Mouse (Mus musculus) forebrain, embryonic 12.5 days (tissue): ENCODE results near the gene Adtrp. TPM values are rescaled to one million over a fixed set of nuclear protein-coding genes. Genes with fewer than 3 reads are reported as not detected.
A peak's percentile ranks its signal among the peaks of the same experiment; 100 is the strongest.

Source experiments
- ATAC-seq: fragments of 200-750 bp; cut with Nextera tagmentation; 2 replicates; pipeline ENCODE4 v1.8.0; 2017; ENCODE audit warnings: moderate TSS enrichment; ENCODE audit not compliant: low FRiP score
- H3K27ac ChIP-seq: fragments of 300-500 bp; sonication (generic); 2 replicates; pipeline ENCODE4 v1.5.1; 2016; ENCODE audit warnings: mild to moderate bottlenecking
- H3K27me3 ChIP-seq: fragments of 300-500 bp; sonication (generic); 2 replicates; pipeline ENCODE4 v1.6.1; 2016; ENCODE audit warnings: mild to moderate bottlenecking
- H3K36me3 ChIP-seq: fragments of 300-500 bp; sonication (generic); replicated peaks from 2 replicates; pipeline ENCODE4 v1.6.1; 2016; ENCODE audit warnings: mild to moderate bottlenecking
- H3K4me1 ChIP-seq: fragments of 300-500 bp; sonication (generic); 2 replicates; pipeline ENCODE4 v1.6.1; 2016
- H3K4me2 ChIP-seq: fragments of 300-500 bp; sonication (generic); 2 replicates; pipeline ENCODE4 v1.6.1; 2016; ENCODE audit warnings: mild to moderate bottlenecking, moderate library complexity
- H3K4me3 ChIP-seq: fragments of 300-500 bp; sonication (generic); replicated peaks from 2 replicates; pipeline ENCODE4 v1.5.1; 2016; ENCODE audit warnings: mild to moderate bottlenecking
- H3K9ac ChIP-seq: fragments of 300-500 bp; sonication (generic); 2 replicates; pipeline ENCODE4 v1.6.1; 2016; ENCODE audit warnings: mild to moderate bottlenecking
- H3K9me3 ChIP-seq: fragments of 300-500 bp; sonication (generic); 2 replicates; pipeline ENCODE4 v1.6.1; 2016
- WGBS: fragments of 180-500 bp; shearing (Covaris S2); methylation state at CpG from one replicate; pipeline ENCODE4 v1.1.7; 2016; 5-methylcytosine and 5-hydroxymethylcytosine counted together
- polyA plus RNA-seq: library from polyadenylated mRNA; unstranded; fragments of >200 nt; fragmentation: Nextera tagmentation; extraction: Ambion mirVana; gene quantifications from 2 replicates; pipeline ENCODE4 v1.2.1, GENCODE M21; 2016

Gene Adtrp
- polyA plus RNA-seq, 1 experiment from 2014 or later, result 0.24 TPM

DNA sequence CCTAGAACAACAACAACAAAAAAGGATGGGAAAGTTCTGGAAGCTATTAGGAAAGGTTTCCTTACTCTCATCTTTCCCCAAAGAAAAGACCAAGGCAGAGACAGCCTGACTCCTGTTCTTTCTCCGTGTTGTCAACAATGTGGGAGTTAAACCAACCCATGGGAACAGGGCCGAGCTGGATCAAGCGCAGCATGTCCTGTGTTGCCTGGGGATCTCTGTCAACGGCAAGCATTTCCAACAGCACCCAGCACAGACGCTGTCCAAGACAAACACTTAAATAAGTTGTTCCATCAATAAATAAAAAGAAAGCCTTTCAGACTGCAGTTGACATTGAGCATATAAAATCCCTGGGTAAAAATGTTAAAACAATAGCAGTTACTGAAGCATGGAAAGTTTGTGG is 17.6 kb upstream of the Adtrp start:
- H3K4me3 ChIP-seq, result no peak overlapping the region
- ATAC-seq, result no peak
- H3K27ac ChIP-seq, result no peak overlapping the region
- H3K9me3 ChIP-seq, result no peaks in the 10 kb centered on the region
- no peak overlapping the region for H3K4me2 ChIP-seq
- no peaks in the 10 kb centered on the region for H3K4me1 ChIP-seq
- H3K27me3 ChIP-seq, result no peaks in the 10 kb centered on the region
- no peaks in the 10 kb centered on the region for H3K36me3 ChIP-seq
- WGBS, result 80% methylated on average over 5 of the region's 5 CpGs
- H3K9ac ChIP-seq, result no peak overlapping the region

DNA sequence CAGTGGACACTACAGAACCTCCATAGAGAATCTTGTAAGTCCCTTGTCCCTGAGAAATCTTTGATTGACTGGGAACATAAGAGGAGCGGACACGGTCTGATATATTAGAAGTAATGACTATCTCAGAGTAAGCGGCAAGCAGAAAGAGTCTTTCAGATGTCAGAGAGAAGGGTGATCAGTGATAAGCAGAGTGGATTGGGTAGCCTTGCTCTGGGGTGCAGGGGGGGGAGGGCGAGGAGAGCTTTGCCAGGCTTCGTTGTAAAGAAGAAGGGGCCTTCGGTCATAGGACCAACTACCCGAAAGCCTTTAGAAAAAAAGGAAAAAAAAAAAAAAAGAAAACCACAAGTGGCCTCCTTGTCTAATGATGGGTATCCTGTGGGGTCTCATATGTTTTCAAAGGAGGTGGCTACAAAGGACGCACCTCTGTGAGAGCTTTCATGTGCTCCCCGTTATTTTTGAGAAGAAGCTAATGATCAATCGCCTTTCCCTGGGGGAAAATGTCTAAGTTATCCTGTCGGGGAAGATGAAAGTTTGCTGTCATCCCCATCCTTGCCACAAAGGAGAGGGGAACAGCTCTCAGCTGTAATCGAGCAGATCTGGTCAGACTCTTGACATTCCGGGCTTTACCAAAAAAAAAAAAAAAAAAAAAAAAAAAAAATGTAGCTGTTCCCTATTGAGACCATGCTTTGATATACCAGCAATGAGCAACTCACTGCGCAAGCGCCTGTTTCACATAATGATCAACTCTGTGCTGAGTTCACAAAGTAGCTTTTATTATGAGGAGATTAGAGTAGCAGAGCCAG is 13.3 kb upstream of the Adtrp start:
- Histone ChIP-seq H3K9me3 (no peaks in the 10 kb centered on the region), H3K4me2 (no peak overlapping the region), H3K36me3 (no peaks in the 10 kb centered on the region), H3K27me3 (no peaks in the 10 kb centered on the region), H3K9ac (no peak overlapping the region), H3K4me1 (no peaks in the 10 kb centered on the region), H3K4me3 (no peak overlapping the region), H3K27ac (no peak overlapping the region)
- 75% methylated on average over 15 of the region's 15 CpGs for WGBS
- ATAC-seq, result no peak

DNA sequence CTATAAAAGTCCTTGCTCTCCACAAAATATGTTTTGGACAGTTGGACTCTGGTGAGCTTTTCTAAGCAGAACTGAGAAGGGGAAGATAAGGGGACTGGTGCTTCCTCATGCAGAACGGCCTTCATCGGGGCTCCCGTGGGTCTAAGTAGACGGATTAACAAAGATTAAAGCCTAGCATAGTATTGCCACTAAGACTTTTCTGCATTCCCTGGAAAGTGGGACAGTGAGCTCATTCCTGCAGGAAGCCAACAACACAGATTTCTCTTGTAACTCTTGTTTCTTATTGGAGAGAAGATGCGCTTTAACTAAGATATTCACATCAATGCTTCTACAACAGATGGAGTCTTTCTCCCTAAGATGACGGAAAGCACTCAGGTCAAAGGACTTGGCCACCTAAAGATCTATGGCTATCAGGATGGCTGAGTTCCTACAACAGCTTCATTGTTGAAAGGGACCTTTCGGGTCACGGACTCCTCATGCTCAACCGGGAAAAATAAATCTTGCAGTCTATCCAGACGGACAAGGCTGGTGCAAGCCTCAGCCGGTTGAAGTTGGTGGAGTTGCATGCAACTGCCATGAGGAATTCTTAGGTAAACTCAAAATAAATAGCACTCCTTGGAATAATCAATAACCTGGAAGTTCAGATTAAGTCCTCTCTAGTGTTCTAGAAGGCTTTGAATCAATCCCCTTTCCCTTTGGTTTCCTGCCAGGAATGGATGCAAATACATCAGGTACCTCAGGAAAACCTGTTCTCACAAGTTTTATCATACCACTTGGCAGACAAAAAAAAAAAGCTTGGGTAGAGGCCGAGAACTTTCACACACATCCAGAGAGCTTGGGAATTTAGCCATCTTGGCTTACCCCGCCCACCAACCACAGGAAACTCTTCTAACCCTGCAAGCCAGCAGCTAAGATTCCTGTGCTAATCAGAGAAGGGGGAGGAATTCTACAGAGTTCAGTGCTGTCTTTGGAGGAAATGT is 8.0 kb upstream of the Adtrp start:
- H3K9ac ChIP-seq, result no peak overlapping the region
- H3K36me3 ChIP-seq, result no peaks in the 10 kb centered on the region
- H3K4me2 ChIP-seq, result no peak overlapping the region
- no peak overlapping the region for H3K4me3 ChIP-seq
- 76% methylated on average over 13 of the region's 13 CpGs for WGBS
- H3K27me3 ChIP-seq, result no peaks in the 10 kb centered on the region
- no peak overlapping the region for H3K27ac ChIP-seq
- H3K4me1 ChIP-seq, result peaks cover 13% of the 10 kb centered on the region
- ATAC-seq, result no peak
- H3K9me3 ChIP-seq, result no peaks in the 10 kb centered on the region

GRCm38 (mm10) chr13:41850727-41851378 is 3.4 kb upstream of the Adtrp start:
- peaks cover 16% of the 10 kb centered on the region for H3K4me1 ChIP-seq
- no peaks in the 10 kb centered on the region for H3K9me3 ChIP-seq
- no peak overlapping the region for H3K4me2 ChIP-seq
- peak; percentile 64; the same call in 1 of the 2 replicates for ATAC-seq
- no peak overlapping the region for H3K9ac ChIP-seq
- no peaks in the 10 kb centered on the region for H3K36me3 ChIP-seq
- no peaks in the 10 kb centered on the region for H3K27me3 ChIP-seq
- no peak overlapping the region for H3K4me3 ChIP-seq
- 0 out of 2 replicates have a peak overlapping the region, but pooled peaks have one; percentile 21 for H3K27ac ChIP-seq
- WGBS, result 14% methylated on average over 3 of the region's 3 CpGs

GRCm38 (mm10) chr13:41846516-41846915 is 968 bp downstream of the Adtrp start:
- H3K4me2 ChIP-seq, result no peak overlapping the region
- H3K9me3 ChIP-seq, result no peaks in the 10 kb centered on the region
- no peak for ATAC-seq
- H3K36me3 ChIP-seq, result no peaks in the 10 kb centered on the region
- peaks cover 13% of the 10 kb centered on the region for H3K4me1 ChIP-seq
- H3K27me3 ChIP-seq, result no peaks in the 10 kb centered on the region
- 85% methylated on average over 5 of the region's 5 CpGs for WGBS
- H3K9ac ChIP-seq, result no peak overlapping the region
- no peak overlapping the region for H3K27ac ChIP-seq
- H3K4me3 ChIP-seq, result no peak overlapping the region

DNA sequence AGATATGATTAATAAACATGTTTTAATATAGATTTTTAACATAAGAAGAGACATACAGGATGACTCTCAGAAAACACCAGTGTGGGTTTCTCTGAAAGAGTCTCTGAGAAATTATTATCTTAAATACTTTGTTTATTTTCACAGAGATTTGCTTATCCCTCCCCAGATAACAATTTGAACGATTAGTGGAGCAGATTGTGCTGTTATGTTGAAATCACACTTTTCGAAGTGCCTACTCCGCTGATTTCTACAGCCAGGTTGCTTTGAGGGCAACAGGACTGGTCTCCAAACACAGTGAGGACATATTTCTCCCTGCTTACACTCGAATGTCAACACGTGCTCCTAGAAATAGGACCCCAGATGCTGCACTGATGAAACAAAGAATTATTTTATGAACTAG is 2.5 kb downstream of the Adtrp start:
- H3K9ac ChIP-seq, result no peak overlapping the region
- no peaks in the 10 kb centered on the region for H3K4me1 ChIP-seq
- H3K27ac ChIP-seq, result no peak overlapping the region
- ATAC-seq, result no peak
- H3K4me2 ChIP-seq, result no peak overlapping the region
- no peak overlapping the region for H3K4me3 ChIP-seq
- H3K27me3 ChIP-seq, result no peaks in the 10 kb centered on the region
- 94% methylated on average over 5 of the region's 5 CpGs for WGBS
- no peaks in the 10 kb centered on the region for H3K36me3 ChIP-seq
- H3K9me3 ChIP-seq, result no peaks in the 10 kb centered on the region

DNA sequence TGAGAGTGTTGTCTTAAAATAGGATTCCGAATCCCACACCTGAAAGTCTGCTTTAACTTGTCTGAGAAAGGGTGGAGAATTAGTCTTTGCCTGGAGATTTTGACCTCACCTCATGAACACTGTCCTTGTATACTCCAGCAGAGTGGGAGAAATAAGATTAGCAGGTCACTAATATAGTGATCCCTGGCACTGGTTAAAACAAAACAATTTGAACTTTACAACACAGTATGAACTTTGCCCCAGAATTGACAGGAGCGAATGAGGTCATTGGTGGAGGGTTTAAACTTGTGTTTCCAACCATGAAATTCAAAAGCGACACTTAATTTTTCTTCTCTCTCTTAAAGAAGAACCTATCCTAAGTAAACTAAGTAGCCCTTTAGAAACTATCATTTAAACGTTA is 3.4 kb downstream of the Adtrp start:
- Histone ChIP-seq H3K4me3 (no peak overlapping the region), H3K9me3 (no peaks in the 10 kb centered on the region), H3K4me2 (no peak overlapping the region), H3K4me1 (no peaks in the 10 kb centered on the region), H3K27me3 (no peaks in the 10 kb centered on the region), H3K27ac (no peak overlapping the region), H3K36me3 (no peaks in the 10 kb centered on the region), H3K9ac (no peak overlapping the region)
- 87% methylated on average over 4 of the region's 4 CpGs for WGBS
- no peak for ATAC-seq

DNA sequence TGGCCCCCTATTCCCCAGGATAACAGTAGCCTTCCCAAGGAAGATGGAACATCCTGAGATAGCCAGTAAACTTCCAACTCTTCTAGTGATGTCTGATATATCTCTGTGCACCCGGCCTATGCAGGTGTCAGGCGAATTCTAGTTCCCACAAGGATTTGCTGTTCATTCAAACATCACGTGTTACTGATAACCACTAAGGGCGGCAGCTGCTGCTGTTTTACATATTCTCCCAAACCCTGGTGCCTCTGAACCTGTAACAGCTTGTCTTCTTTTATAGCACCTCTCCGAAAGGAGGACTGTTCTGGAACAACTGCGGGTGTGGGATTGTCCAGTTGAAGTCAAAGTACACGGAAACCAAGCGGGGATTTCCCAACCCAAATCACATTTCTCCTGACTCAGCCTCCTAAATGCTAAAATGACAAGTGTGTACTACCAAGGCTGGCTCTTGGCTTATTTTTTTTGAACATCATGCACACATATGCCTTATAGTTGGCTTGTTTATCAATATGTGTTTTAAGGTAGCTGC is 13.8 kb downstream of the Adtrp start:
- Histone ChIP-seq H3K4me3 (no peak overlapping the region), H3K27me3 (no peaks in the 10 kb centered on the region), H3K9me3 (no peaks in the 10 kb centered on the region), H3K4me2 (no peak overlapping the region), H3K4me1 (no peaks in the 10 kb centered on the region), H3K27ac (no peak overlapping the region), H3K9ac (no peak overlapping the region), H3K36me3 (no peaks in the 10 kb centered on the region)
- 96% methylated on average over 8 of the region's 8 CpGs for WGBS
- no peak for ATAC-seq

GRCm38 (mm10) chr13:41828296-41828754 is 19.2 kb downstream of the Adtrp start:
- Histone ChIP-seq H3K27me3 (no peaks in the 10 kb centered on the region), H3K36me3 (no peaks in the 10 kb centered on the region), H3K9me3 (no peaks in the 10 kb centered on the region), H3K4me2 (no peak overlapping the region), H3K9ac (no peak overlapping the region), H3K4me1 (peaks cover 3% of the 10 kb centered on the region; the same call in 1 of the 2 replicates), H3K4me3 (no peak overlapping the region), H3K27ac (no peak overlapping the region)
- no peak for ATAC-seq
- 93% methylated on average over 8 of the region's 8 CpGs for WGBS

GRCm38 (mm10) chr13:41827581-41827980 is 19.9 kb downstream of the Adtrp start:
- Histone ChIP-seq H3K4me3 (no peak overlapping the region), H3K9me3 (no peaks in the 10 kb centered on the region), H3K27me3 (no peaks in the 10 kb centered on the region), H3K27ac (no peak overlapping the region), H3K4me1 (peaks cover 3% of the 10 kb centered on the region; the same call in 1 of the 2 replicates), H3K36me3 (no peaks in the 10 kb centered on the region), H3K9ac (no peak overlapping the region), H3K4me2 (no peak overlapping the region)
- ATAC-seq, result no peak
- 90% methylated on average over 5 of the region's 5 CpGs for WGBS

- 75% methylated on average over 11 of the region's 11 CpGs for WGBS
- no peak overlapping the region for H3K4me3 ChIP-seq
- no peak overlapping the region for H3K4me2 ChIP-seq
- no peak for ATAC-seq
- H3K27ac ChIP-seq, result no peak overlapping the region
- H3K4me1 ChIP-seq, result peaks cover 3% of the 10 kb centered on the region; the same call in 1 of the 2 replicates
- H3K9me3 ChIP-seq, result no peaks in the 10 kb centered on the region
- no peaks in the 10 kb centered on the region for H3K27me3 ChIP-seq
- no peak overlapping the region for H3K9ac ChIP-seq
- H3K36me3 ChIP-seq, result no peaks in the 10 kb centered on the region
Measured at GRCm38 (mm10) chr13:41825379-41825966, 22.0 kb downstream of the Adtrp start.
